Mouse (Mus musculus): ENCODE data around the gene Pnmal1. TPM values are rescaled to one million over a fixed set of nuclear protein-coding genes. Genes with fewer than 3 reads are reported as not detected.

Pnmal1 gene
- polyA plus RNA-seq, 1 experiment from 2014 or later = 60.9 TPM

Other genes with a start within 250 kb of the Pnmal1 start
- gene Ceacam9, start 237.8 kb upstream of the Pnmal1 start, polyA plus RNA-seq (2015; fragmentation: Nextera tagmentation; extraction: Ambion mirVana) = 0.15 and 0.20 TPM in 2 replicates
- gene Ap2s1, start 221.3 kb upstream of the Pnmal1 start, polyA plus RNA-seq (2015; fragmentation: Nextera tagmentation; extraction: Ambion mirVana) = 364 and 377 TPM in 2 replicates
- gene Slc1a5, start 178.3 kb upstream of the Pnmal1 start, polyA plus RNA-seq (2015; fragmentation: Nextera tagmentation; extraction: Ambion mirVana) = 9.8 and 10.7 TPM in 2 replicates
- 189 and 204 TPM in 2 replicates for gene Strn4, start 143.8 kb upstream of the Pnmal1 start, polyA plus RNA-seq (2015; fragmentation: Nextera tagmentation; extraction: Ambion mirVana)
- gene Fkrp, start 142.9 kb upstream of the Pnmal1 start, polyA plus RNA-seq (2015; fragmentation: Nextera tagmentation; extraction: Ambion mirVana) = 23.1 and 29.0 TPM in 2 replicates
- gene Prkd2, start 116.8 kb upstream of the Pnmal1 start, polyA plus RNA-seq (2015; fragmentation: Nextera tagmentation; extraction: Ambion mirVana) = 6.6 TPM in 2 replicates
- gene Dact3, start 84.4 kb upstream of the Pnmal1 start, polyA plus RNA-seq (2015; fragmentation: Nextera tagmentation; extraction: Ambion mirVana) = 2.1 and 2.6 TPM in 2 replicates
- 1.9 and 4.5 TPM in 2 replicates for gene Gng8, start 67.9 kb upstream of the Pnmal1 start, polyA plus RNA-seq (2015; fragmentation: Nextera tagmentation; extraction: Ambion mirVana)
- 0.15 TPM in 2 replicates for gene Ptgir, start 53.2 kb upstream of the Pnmal1 start, polyA plus RNA-seq (2015; fragmentation: Nextera tagmentation; extraction: Ambion mirVana)
- gene Calm3, start 35.6 kb upstream of the Pnmal1 start, polyA plus RNA-seq (2015; fragmentation: Nextera tagmentation; extraction: Ambion mirVana) = 308 and 333 TPM in 2 replicates
- gene Pnmal2, start 15.0 kb upstream of the Pnmal1 start, polyA plus RNA-seq (2015; fragmentation: Nextera tagmentation; extraction: Ambion mirVana) = 85.3 and 118 TPM in 2 replicates
- gene Gm42372, start 23.4 kb downstream of the Pnmal1 start, polyA plus RNA-seq (2015; fragmentation: Nextera tagmentation; extraction: Ambion mirVana) = 3.7 and 4.1 TPM in 2 replicates
- gene Ccdc8, start 33.0 kb downstream of the Pnmal1 start, polyA plus RNA-seq (2015; fragmentation: Nextera tagmentation; extraction: Ambion mirVana) = 7.3 and 8.9 TPM in 2 replicates
- gene Ppp5c, start 68.2 kb downstream of the Pnmal1 start, polyA plus RNA-seq (2015; fragmentation: Nextera tagmentation; extraction: Ambion mirVana) = 115 and 121 TPM in 2 replicates
- gene Hif3a, start 102.7 kb downstream of the Pnmal1 start, polyA plus RNA-seq (2015; fragmentation: Nextera tagmentation; extraction: Ambion mirVana) = 4.4 TPM in 2 replicates
- 2.2 and 3.4 TPM in 2 replicates for gene Psg16, start 114.4 kb downstream of the Pnmal1 start, polyA plus RNA-seq (2015; fragmentation: Nextera tagmentation; extraction: Ambion mirVana)
- gene Ceacam3, start 190.6 kb downstream of the Pnmal1 start, polyA plus RNA-seq (2015; fragmentation: Nextera tagmentation; extraction: Ambion mirVana) = not detected in 2 replicates
- not detected in 2 replicates for gene Psg29, start 243.8 kb downstream of the Pnmal1 start, polyA plus RNA-seq (2015; fragmentation: Nextera tagmentation; extraction: Ambion mirVana)